Mouse (Mus musculus) heart, embryonic 10.5 days (tissue): ENCODE measurements around the gene Sat1. TPM values are rescaled to one million over a fixed set of nuclear protein-coding genes. Genes with fewer than 3 reads are reported as not detected.
A peak's percentile ranks its signal among the peaks of the same experiment; 100 is the strongest.
"Not testable (repeated sequence)": the region's sequence is repeated elsewhere in the genome, so short reads cannot be mapped to it uniquely, and the experiment has no call there.

Source experiments
- DNase-seq: peaks from one replicate; pipeline ENCODE4 v3.0.0-alpha.2; 2017; ENCODE audit warnings: low spot score
- H3K27ac ChIP-seq: fragments of 300-500 bp; sonication (generic); 2 replicates; pipeline ENCODE4 v1.5.1; 2016; ENCODE audit warnings: mild to moderate bottlenecking
- H3K27me3 ChIP-seq: fragments of 300-500 bp; sonication (generic); 2 replicates; pipeline ENCODE4 v1.6.1; 2016; ENCODE audit warnings: mild to moderate bottlenecking; ENCODE audit not compliant: poor library complexity, insufficient read depth, severe bottlenecking
- H3K36me3 ChIP-seq: fragments of 300-500 bp; sonication (generic); 2 replicates; pipeline ENCODE4 v1.6.1; 2016; ENCODE audit warnings: mild to moderate bottlenecking, moderate library complexity
- H3K4me1 ChIP-seq: fragments of 300-500 bp; sonication (generic); 2 replicates; pipeline ENCODE4 v1.6.1; 2016; ENCODE audit warnings: mild to moderate bottlenecking
- H3K4me3 ChIP-seq: fragments of 300-500 bp; sonication (generic); 2 replicates; pipeline ENCODE4 v1.5.1; 2016; ENCODE audit warnings: mild to moderate bottlenecking, moderate library complexity
- H3K9me3 ChIP-seq: fragments of 300-500 bp; sonication (generic); 2 replicates; pipeline ENCODE4 v1.6.1; 2016; ENCODE audit warnings: mild to moderate bottlenecking, moderate library complexity
- WGBS: fragments of 180-500 bp; shearing (Covaris S2); methylation state at CpG from one replicate; pipeline ENCODE4 v1.1.7; 2016; 5-methylcytosine and 5-hydroxymethylcytosine counted together
- polyA plus RNA-seq: library from polyadenylated mRNA; unstranded; fragments of >200 nt; fragmentation: Nextera tagmentation; extraction: Ambion mirVana; gene quantifications from 2 replicates; pipeline ENCODE4 v1.2.1, GENCODE M21; 2016

Gene Sat1
- polyA plus RNA-seq, result 56.9 and 78.5 TPM in 2 replicates

DNA sequence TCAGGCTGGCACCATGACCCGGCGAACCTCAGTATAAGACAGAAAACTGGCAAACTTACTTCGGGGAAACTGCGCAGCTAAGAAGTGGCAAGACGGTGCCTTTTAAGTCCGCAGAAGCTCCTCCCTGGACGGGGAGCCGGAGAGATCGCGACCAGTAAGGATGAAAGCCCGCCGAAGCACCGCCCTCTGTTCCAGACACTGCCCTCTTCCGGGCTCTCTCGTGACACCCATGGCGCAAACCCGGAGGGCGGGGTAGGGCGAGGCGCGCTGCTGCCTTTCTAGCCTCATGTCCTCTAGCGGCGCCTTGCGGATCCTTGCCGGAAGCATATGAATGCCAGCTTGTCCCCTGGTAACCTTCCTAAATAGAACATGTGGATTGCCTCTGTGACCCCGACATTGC lies at the start of gene Sat1:
Gene Sat1, minus strand, starts transcription at position 179 of the 400 bp plus-strand sequence.
- 8% methylated on average over 26 of the region's 26 CpGs for WGBS
- H3K4me1 ChIP-seq, result no peaks in the 10 kb centered on the region
- peak within 1 kb of the TSS; percentile 80 for H3K27ac ChIP-seq
- H3K27me3 ChIP-seq, result no peaks in the 10 kb centered on the region
- H3K36me3 ChIP-seq, result no peaks in the 10 kb centered on the region
- H3K4me3 ChIP-seq, result peak within 1 kb of the TSS; percentile 63
- peak; percentile 94 for DNase-seq
- H3K9me3 ChIP-seq, result no peaks in the 10 kb centered on the region

DNA sequence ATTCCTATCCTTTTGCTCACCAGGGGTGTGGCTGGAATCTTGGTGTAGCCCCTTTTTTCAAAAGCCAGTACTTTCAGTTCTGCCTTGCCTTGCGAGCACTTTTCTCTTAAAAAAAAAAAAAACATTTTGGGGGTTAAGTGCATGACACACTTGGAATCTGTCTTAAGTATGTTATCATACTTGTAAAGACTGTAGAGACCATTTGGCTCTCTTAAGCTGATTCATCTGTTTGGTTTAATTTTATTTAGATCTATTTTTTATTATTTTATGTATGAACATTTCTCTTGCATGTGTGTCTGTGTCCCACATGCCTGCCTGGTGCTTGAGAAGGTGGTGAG lies 46.6 kb upstream of the Sat1 start:
- H3K9me3 ChIP-seq, result no peaks in the 10 kb centered on the region
- DNase-seq, result no peak
- no peaks in the 10 kb centered on the region for H3K4me1 ChIP-seq
- H3K36me3 ChIP-seq, result no peaks in the 10 kb centered on the region
- H3K27me3 ChIP-seq, result no peaks in the 10 kb centered on the region
- H3K27ac ChIP-seq, result peak overlapping the region; percentile 75; the same call in 1 of the 2 replicates
- peak overlapping the region; percentile 64 for H3K4me3 ChIP-seq
- 38% methylated on average over 1 of the region's 1 CpGs for WGBS

DNA sequence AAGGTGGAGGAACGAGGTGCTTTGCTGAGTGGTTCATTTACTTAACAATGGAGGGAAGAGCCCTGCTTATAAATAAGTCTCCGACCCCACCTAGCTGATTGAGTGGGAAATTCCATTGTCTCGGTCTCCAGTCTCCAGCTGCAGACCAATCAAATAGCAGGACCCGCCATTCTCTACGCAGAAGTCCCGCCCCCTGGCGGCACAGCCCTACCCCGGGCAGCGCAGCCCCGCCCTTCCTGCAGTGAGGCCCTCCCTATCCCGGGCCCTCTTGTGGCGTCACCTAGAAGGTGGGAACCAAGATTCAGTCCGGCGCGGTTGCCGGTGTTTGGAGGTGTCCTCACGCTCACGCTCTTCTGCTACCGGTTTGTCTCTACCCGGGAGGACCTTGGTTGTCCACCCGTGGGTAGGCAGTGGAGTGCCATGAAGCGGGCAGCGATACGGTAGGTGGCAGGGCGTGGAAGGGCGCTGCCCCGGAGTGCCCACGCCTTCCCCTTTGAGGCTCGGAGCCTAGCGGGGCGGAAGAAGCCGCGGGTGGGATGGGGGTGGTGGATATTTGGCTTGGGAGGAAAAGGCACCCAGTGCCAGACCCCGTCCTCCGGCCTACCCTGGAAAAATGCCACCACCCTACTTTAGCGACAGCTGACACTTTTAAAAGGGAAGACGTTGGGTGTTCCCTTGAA lies 46.1 kb upstream of the Sat1 start, which contains the start of gene Acot9:
Gene Acot9, plus strand, starts transcription at position 209 of the 680 bp plus-strand sequence.
- peak; percentile 93 for DNase-seq
- no peaks in the 10 kb centered on the region for H3K27me3 ChIP-seq
- WGBS, result 20% methylated on average over 37 of the region's 37 CpGs
- H3K27ac ChIP-seq, result peak within 1 kb of the TSS; percentile 75
- no peaks in the 10 kb centered on the region for H3K36me3 ChIP-seq
- H3K9me3 ChIP-seq, result no peaks in the 10 kb centered on the region
- H3K4me3 ChIP-seq, result peak within 1 kb of the TSS; percentile 64
- no peaks in the 10 kb centered on the region for H3K4me1 ChIP-seq

DNA sequence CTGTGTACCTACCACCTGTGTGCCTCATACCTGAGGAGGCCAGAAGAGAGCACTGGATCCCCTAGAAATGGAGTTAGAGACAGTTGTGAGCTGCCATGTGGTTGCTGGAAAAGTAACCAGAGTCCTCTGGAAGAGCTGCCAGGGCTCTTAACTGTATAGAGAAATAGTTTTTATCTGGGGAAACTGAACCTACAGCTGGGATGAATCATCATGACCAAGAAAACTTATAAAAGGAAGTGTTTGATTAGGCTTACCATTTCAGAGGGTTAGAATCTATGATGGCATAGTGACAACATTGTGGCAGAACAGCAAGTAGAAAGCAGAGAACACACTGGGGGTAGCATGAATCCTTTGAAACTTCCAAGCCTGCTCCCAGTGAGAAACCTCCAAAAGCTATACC lies 40.6 kb upstream of the Sat1 start:
- no peak overlapping the region for H3K4me3 ChIP-seq
- no peaks in the 10 kb centered on the region for H3K36me3 ChIP-seq
- no peak overlapping the region for H3K27ac ChIP-seq
- no peaks in the 10 kb centered on the region for H3K27me3 ChIP-seq
- DNase-seq, result no peak
- H3K4me1 ChIP-seq, result no peaks in the 10 kb centered on the region
- no peaks in the 10 kb centered on the region for H3K9me3 ChIP-seq

DNA sequence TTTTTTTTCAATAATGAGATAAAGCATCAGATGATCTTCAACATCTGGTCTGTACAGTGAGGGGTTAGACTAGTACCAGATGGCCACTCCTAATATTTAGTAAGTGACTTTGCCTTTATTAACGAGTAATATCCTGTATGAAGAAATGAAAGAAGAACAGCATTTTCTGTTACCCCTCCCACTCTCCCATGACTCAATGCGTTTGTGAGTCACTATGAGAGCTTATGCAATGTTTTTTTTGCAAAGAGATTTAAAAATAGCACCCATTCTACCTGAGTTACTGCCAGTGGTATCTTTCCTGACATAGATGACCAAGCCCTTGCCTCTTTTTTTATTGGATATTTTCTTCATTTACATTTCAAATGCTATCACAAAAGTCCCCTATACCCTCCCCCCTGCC lies 2.0 kb upstream of the Sat1 start:
- Histone ChIP-seq H3K4me1 (no peaks in the 10 kb centered on the region), H3K36me3 (no peaks in the 10 kb centered on the region)

DNA sequence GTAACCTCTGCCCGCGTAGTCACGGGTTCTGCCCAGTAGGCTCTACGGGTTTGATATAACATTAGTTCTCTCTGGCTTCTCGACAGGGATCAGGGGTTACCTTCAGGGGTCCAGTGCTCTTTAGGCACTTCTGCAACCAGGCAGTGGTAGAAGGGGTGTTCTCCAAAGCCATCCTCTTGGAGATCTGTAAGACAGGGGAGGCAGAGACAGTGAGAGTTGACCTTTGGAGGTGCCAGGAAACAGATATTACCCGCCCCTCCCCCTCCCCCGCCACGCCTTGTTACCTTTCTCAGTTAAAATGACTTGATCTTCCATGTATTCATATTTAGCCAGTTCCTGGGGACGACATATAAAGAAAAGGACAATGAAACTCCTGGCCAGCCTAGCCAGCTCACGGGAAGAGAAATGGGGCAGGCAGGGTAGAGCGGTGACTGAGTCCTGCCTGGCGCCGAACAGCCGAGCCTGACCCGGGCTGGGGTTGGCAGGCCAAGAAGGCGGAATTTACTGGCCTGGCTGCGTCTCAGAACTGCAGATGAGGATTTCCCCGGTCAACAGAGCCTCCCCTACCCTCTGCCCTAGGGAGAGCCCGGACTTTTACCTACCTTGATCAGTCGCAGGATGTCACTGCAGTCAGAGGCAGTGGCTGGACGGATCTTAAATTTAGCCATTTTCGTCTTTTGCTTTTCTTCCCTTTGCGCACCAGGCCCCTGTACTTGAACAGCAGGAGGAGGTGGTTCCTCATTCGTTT lies 574 bp downstream of the Sat1 start:
- no peaks in the 10 kb centered on the region for H3K9me3 ChIP-seq
- H3K4me3 ChIP-seq, result peak overlapping the region; percentile 63
- H3K4me1 ChIP-seq, result no peaks in the 10 kb centered on the region
- peak overlapping the region; percentile 80 for H3K27ac ChIP-seq
- H3K27me3 ChIP-seq, result no peaks in the 10 kb centered on the region
- no peaks in the 10 kb centered on the region for H3K36me3 ChIP-seq
- 23% methylated on average over 22 of the region's 24 CpGs for WGBS
- peak; percentile 70 for DNase-seq

More for the DNA sequence above, 2.0 kb upstream of the Sat1 start:
- H3K9me3 ChIP-seq, result no peaks in the 10 kb centered on the region
- H3K27me3 ChIP-seq, result no peaks in the 10 kb centered on the region
- no peak overlapping the region for H3K4me3 ChIP-seq
- 60% methylated on average over 2 of the region's 2 CpGs for WGBS
- no peak for DNase-seq
- no peak overlapping the region for H3K27ac ChIP-seq

DNA sequence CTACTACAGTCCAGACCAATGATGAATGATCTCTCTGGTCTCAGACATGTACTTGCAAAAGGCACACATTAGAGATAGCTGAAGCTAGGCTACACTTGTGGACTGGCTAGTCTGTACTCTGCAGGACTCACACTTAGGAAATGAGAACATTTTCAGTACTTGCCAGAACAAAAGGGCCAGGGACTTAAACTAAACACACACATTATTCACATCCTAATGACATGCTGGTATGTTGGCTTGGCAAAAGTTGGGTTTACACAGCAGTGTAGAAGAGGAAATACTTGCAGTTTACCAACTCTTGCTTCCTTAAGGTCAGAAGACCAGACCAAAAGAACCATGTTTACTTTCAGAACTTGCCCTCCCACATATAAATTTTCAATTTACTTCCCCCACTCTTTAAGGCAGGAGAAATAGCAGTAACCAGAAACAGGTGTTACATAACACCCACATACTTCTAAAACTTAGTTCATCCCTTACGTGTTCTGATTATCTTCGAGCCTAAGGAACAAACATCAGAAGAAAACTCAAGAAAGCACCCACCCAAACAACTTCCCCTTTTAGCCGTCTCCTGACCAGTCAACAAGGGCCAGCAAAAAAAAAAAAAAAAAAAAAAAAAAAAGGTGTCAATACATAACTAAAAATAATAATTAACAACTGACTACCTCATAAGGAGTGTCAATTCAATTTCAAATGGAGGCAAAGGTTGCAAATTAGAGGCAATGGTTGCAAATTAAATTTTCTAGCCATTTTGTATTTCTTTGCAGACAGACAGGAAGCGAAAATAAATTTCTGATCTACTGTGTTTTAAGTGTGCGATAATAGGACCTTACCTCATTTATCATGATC lies 1.7 kb downstream of the Sat1 start:
- H3K36me3 ChIP-seq, result no peaks in the 10 kb centered on the region
- no peaks in the 10 kb centered on the region for H3K9me3 ChIP-seq
- DNase-seq, result no peak
- H3K4me3 ChIP-seq, result no peak overlapping the region
- no peaks in the 10 kb centered on the region for H3K4me1 ChIP-seq
- WGBS, result 78% methylated on average over 5 of the region's 5 CpGs
- H3K27me3 ChIP-seq, result no peaks in the 10 kb centered on the region
- H3K27ac ChIP-seq, result no peak overlapping the region

DNA sequence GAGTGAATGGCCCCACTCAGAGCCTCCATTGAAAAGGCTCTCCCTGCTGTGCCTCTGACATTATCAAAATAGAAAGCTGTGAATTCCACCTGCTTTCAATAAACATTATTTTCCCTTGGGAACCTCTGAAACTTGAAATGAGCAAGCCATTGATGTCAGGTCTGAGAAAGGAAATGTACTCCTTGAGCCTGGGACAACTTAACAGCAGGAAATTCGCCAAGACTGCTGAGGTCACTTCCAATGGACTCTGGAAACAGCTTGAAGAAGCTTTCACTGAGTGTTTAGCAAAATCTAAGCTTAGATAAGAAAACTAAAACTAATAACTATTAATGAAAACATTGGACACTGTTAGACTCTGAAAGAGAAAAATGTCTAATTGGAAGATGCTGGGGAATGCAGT lies 7.6 kb downstream of the Sat1 start:
- WGBS, result 14% methylated on average over 1 of the region's 1 CpGs
- no peaks in the 10 kb centered on the region for H3K36me3 ChIP-seq
- no peaks in the 10 kb centered on the region for H3K4me1 ChIP-seq
- DNase-seq, result no peak
- H3K9me3 ChIP-seq, result no peaks in the 10 kb centered on the region
- H3K27me3 ChIP-seq, result no peaks in the 10 kb centered on the region
- H3K4me3 ChIP-seq, result no peak overlapping the region
- no peak overlapping the region for H3K27ac ChIP-seq

DNA sequence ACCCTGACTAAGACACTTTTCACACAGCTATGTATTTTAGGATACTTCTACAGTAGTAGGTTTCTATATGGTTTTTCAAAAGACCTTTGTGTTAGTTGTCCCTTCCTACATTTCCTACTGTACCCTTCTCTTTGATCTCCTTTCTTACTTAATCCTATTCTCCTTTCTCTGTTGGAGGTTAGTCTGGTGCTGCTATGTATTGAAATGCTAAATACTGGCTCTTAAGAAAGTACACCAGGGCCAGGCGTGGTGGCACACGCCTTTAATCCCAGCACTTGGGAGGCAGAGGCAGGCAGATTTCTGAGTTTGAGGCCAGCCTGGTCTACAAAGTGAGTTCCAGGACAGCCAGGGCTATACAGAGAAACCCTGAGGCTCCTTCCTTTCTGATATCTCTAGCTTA lies 10.8 kb downstream of the Sat1 start:
- not testable (repeated sequence) for DNase-seq, H3K27me3 ChIP-seq, H3K4me3 ChIP-seq, H3K27ac ChIP-seq, H3K4me1 ChIP-seq, H3K9me3 ChIP-seq, H3K36me3 ChIP-seq
- WGBS, result 71% methylated on average over 2 of the region's 2 CpGs

DNA sequence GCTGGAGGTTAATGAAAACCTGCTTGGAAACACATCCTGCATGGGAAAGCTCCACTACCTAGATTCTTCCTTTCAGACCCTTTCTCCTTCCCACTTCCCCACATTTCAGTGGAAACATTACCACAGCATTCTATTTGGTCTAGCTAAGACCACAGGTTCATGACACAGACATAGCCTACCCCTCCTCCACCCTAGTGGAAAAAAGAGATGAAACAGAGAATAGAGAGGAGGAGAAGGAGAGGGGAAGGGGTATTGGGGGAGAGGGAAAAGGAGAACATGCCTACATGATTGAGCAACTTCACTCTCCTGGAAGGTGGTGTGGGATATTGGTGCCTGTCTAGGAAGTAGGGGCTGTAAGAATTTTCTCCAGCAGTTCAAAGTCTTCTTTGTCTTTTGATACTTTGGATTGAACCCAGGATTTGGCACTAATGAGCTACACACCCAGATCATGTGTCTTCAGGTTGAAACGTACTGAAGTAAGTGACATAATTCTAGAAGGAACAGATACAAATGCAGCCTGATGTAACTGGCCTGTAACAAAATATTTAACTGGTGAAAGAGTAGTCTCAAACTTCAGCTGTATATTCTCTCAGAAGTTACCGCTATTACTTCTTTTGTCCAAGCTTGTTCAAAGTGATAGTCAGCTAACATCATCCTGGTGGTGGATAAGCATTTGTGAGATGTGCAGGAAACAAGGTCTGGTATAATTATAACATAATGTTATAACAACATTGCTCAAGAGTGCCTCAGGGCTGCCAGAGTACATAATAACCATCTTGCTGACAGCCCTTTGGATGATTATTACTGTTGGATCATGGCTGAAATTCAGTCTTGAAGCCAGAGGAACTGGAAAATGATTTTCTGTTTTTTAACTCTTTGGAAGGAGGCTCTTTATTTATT lies 13.6 kb downstream of the Sat1 start:
- Histone ChIP-seq H3K27me3 (no peaks in the 10 kb centered on the region), H3K36me3 (no peaks in the 10 kb centered on the region), H3K4me3 (no peak overlapping the region), H3K9me3 (no peaks in the 10 kb centered on the region), H3K4me1 (no peaks in the 10 kb centered on the region), H3K27ac (no peak overlapping the region)
- no peak for DNase-seq
- WGBS, result 74% methylated on average over 2 of the region's 2 CpGs

DNA sequence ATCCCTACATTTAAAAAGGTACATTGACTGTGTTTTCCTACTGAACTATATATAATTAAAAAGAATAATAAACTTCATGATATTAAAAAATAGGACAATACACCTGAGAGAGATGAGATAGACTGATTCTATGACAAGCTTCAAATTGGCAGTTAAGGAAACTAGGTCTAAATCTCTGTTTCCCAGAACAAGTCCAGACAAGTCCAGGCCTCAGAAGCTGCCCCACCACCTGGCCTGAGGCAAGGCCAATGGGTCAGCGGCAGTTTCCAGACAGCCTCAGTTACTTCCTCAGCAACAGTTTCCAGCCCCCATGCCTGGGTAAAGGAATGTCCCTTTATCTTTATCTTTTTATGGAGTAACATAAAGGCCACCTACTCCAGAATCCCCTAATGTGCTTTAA lies 14.4 kb downstream of the Sat1 start:
- DNase-seq, result no peak
- H3K27me3 ChIP-seq, result no peaks in the 10 kb centered on the region
- no peaks in the 10 kb centered on the region for H3K4me1 ChIP-seq
- H3K9me3 ChIP-seq, result no peaks in the 10 kb centered on the region
- H3K4me3 ChIP-seq, result no peak overlapping the region
- 73% methylated on average over 1 of the region's 1 CpGs for WGBS
- H3K27ac ChIP-seq, result no peak overlapping the region
- H3K36me3 ChIP-seq, result no peaks in the 10 kb centered on the region

DNA sequence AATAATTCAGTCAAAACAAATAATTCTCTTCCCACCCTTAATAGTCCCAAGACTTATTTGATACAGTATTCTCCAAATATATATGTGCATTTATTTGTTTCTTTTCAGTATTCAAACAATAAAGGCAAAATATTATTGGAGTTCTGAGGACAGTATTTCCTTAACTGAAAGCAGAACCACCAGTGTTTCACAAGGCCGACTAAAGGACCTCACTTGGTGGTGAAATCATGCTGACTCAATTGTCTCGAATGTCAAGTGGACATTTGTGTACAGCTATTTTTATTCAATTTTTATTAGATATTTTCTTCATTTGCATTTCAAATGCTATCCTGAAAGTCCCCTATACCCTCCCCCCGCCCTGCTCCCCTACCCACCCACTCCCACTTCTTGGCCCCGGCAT lies 21.3 kb downstream of the Sat1 start:
- Histone ChIP-seq H3K36me3 (no peaks in the 10 kb centered on the region), H3K27me3 (no peaks in the 10 kb centered on the region), H3K4me3 (no peak overlapping the region), H3K9me3 (no peaks in the 10 kb centered on the region), H3K4me1 (no peaks in the 10 kb centered on the region), H3K27ac (no peak overlapping the region)
- no peak for DNase-seq
- 78% methylated on average over 4 of the region's 4 CpGs for WGBS
